Mouse (Mus musculus): ENCODE data around the gene Cyth2.

The Cyth2 gene

DNA sequence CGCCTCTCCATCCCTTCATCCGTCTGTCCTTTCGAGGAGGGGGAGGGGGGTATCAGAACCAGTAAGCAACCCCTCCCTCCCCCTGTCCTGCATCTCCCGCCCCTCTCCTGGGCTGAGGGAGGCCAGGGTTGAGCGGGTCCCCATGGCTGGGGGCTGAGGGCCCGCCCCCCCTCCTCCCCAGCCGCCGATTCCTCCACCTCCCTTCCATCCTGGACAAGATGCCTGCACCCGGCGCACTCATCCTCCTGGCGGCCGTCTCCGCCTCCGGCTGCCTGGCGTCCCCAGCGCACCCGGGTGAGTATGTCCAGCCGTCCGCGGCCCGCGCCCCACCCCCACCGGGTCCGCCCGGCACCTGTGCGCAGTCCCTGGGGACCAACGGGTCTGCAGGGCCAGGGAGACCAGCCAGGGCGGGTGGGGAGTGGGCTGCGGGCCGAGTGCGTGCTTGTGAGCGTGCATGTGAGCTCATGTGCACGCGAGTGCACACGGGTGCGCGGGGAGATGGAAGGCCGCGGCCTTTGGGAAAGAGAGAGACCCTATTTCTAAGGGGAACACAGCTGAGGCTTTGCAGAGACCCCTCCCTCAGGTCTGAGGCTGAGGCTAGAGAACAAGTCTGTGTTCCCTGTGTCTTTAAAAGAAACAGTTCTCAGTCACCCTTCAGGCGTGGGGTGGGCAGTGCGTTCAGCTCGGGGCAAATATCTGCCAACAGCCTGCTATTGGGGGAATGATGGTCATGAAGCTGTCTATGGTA, 28.8 kb downstream of the Cyth2 start:
- peak; percentile 28 for DNase-seq (ENCODE audit: low read depth)

DNA sequence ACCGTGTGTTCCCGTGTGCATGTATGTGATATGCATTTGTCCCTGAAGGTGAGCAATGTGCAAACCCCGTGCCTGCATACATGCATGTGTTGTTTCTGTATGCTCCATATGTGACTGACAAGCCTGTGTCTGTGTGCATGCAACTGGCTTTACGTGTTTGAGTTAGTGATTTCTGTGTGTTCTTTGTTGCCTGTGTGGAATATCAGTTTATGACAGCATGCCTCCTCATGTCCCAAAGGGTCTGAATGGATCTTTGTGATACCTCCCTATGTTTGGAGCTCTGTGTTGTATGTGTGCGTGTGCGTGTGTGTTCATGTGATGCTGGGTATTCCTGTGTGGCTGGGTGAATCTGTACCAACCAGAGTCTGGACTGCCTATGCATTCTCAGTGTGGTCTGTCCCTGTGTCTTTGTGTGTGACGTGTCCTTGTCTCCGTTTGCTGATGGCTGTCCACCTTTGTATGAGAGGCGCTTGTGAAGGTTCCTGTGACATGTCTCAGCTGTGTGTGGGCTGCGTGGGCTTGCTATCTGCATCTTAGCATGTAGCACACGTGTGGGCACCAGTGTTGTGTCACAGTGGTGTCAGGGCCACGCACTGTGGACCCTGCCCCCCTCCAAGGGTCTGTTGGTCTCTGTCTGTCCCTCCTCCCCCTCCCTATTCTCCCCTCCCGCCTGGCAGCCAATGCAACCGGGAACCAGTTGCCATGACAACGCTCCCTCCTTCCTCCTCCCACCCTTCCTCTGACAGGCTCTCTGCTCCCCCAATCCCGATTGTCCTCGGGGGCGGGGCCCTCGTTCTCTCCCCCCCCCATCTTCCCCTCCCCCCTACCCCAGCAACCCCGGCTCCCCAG, 29.6 kb downstream of the Cyth2 start, which contains the start of gene Sult2b1:
Gene Sult2b1, minus strand, starts transcription at position 146 of the 849 bp plus-strand sequence.
- DNase-seq (ENCODE audit: low read depth) = peak; percentile 36

DNA sequence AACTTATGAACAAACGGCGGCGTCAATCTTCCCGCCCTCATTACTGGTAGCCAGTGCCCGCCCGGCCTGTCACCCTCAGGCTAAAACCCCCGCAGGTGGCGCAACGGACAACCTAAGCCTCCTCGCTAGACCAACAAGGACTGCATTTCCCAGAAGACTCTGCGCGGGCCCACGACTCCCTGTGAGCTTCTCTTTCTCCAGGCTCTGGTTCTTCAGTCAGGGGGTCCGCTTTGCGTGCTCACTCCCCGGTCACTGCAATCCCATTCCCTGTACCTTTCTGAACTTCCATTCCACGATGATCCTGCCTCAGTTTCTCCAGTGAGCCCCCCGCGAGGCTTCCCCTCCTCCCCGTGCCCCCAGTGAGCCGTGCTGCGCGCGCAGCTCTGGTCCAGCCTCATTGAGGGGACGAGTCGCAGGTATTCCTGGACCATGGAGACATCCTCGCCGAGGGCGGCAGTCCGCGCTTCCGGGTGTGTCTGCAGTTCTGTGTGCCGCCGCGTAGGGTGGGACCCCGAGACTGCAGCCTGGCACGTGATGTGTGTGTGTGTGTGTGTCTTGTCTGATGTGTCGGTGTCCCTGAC, 30.8 kb downstream of the Cyth2 start, which contains the start of gene Lmtk3:
Gene Lmtk3, plus strand, starts transcription at position 228 of the 581 bp plus-strand sequence.
- peak; percentile 62 for DNase-seq (ENCODE audit: low read depth)

DNA sequence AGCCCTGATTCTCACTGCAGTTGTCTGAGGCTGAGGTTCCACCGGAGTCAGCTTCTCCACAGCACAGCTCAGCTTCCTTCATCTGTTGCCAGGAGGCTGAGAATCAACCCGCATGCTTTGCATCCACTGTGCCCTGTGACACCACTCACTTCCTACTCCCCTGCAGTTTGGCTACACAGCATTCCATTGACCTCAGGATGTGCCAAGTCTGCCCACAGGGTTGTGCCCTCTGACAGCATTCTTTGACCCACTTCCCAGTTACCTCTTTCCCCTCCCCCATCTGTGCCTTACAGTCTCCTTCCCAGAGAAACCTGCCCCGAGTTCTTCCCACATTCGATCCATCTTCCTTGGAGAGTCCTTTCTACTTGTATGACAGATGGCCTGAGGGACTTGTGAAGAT, 32.1 kb downstream of the Cyth2 start:
- no peak for DNase-seq (ENCODE audit: low read depth)

DNA sequence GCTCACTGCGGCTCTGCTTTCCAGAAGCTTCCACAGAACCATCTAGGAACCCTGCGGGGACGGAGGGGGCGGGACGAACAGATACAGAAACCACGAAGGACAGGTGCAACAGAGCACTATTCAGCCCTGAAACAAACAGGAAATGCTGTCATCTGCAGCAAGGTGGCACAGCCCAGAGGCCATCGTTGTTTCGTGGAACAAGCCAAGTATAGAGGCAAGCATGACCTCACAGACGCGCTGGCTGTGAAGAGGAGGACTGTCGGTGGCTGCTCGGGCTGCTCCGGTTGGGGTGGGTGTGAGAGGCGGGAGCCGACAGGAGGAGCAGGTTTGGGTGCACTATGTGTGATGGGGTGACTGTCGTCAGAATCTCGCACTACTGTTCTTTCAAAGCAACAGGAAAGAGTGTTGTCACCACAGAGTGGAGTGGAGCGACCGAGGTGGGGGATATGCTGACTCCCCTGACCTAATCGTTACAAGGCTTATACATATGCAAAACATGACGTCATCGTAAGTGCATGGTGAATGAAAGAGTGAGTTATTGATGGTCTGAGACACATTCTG, 35.2 kb downstream of the Cyth2 start:
- DNase-seq (ENCODE audit: low read depth) = peak; percentile 92

DNA sequence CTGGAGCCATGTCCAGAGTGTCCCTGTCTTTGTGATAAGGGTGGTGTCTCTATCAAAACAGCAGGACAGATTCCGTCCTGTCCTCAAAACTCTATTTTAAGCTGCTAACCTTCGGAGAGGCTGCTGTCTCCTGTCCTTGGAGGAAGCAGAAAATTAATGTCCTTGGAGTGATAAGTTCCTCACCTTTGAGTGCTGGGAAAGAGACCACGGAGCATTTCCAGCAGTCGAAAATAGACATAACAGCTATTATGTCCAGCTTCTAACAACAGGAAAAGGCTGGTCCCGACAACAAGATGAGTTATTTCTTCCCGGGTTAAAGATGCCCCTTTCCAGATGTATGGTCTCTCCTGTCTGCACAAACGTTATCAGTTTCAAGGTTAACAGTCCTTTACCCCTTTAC, 39.1 kb downstream of the Cyth2 start:
- DNase-seq (ENCODE audit: low read depth) = no peak

DNA sequence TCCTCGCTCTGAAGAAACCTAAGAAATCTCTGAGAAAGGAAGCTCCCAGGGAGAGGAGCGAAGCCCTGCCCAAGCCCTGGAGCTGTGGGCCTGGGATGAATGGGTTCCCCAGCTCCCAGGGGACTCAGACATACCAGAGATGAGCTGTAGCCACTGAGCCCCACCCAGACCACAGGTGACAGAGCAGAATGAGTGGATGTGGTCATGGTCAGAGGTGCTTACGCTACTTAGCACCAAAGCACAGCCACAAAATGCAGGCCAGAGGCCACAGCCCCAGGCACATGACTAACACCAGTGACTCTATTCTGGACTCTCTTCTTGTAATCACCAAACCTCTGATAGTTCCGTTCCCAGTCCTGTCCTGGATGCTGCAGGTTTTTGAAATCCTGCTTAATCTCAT, 43.3 kb downstream of the Cyth2 start:
- no peak for DNase-seq (ENCODE audit: low read depth)

DNA sequence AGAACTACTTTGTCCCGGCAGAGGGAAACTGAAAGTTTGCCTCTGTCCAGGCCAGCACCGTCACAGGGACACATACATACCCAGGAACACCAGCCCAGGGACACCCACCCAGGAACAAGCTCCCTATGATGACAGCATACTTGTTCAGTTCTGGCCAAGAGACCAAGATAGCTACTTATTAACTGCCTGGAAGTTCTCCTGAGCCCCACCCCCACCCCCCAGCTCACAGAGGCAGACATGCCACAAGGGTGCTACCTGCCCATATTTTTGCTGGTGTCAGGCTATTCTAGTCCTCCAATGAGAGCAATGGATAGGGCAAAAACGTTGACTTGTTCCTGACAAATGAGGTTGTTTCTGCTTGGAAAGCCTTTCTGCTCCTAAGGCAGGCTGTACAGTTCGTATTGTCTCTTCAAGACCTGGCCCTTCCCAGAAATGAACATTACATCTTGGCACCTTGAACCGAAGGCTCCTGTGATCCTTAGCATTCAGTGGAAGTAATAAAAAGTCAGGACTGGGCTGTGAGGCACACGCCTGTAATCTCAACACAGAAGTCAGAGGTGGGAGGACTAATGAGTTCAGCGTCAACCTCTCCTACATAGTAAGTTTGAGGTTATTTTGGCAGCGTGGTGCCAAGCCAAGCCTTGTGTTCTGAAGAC, 43.8 kb downstream of the Cyth2 start:
- DNase-seq (ENCODE audit: low read depth) = no peak

DNA sequence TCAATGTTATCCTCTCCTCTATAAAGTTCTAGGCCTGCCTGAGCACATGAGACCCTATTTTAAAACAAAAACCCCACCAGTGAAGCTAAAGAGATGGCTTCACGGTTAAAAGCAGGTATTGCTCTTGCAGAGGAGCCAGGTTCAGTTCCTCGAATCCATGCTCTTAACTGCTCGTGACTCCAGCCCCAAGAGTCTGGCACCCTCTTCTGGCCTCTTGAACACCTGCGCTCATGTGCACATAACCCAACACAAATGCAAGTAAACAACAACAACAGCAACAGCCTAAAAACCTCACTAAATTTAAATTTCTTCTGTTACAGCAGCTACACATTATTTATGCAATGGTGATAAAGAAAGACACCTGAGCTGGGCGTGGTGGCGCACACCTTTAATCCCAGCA, 46.9 kb downstream of the Cyth2 start:
- DNase-seq (ENCODE audit: low read depth) = no peak

DNA sequence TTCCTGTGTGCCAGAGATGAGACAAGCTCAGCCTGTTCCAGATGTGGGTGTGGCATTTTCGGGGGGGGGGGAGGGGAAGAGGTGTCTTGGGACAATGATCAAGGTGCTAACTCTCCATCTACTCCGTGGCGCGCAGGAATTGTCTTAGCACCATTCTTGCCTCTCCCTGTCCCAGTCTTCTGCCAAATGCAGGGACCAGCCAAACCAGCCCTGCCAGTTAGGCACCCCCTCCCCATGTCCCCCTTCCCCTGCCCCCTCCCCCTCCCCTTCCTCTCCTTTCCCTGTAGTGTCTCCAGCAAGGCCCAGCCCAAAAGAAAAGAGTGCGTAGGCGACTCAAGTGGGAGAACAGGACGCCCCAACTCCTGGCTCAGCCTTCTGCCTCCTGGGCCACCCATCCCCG, 47.6 kb downstream of the Cyth2 start:
- no peak for DNase-seq (ENCODE audit: low read depth)

DNA sequence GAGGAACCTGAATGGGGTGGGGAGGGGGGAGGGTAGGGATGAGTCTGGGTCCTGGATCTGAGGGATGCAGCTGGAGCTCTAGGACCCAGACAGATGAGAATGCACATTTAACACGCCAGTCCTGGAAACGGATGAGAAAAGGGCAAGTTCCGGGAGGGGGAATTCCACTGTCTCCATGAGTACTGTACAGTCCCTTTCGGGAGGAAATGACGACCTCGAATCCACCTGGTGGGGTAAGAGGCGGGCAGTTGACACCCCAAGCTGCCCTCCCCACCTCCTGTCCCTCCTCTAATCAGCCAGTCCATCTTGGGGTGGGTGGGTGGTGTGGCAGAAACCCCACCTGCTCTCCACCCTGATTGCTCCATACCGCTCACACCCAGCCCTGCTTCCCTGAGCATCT, 48.4 kb downstream of the Cyth2 start:
- no peak for DNase-seq (ENCODE audit: low read depth)

DNA sequence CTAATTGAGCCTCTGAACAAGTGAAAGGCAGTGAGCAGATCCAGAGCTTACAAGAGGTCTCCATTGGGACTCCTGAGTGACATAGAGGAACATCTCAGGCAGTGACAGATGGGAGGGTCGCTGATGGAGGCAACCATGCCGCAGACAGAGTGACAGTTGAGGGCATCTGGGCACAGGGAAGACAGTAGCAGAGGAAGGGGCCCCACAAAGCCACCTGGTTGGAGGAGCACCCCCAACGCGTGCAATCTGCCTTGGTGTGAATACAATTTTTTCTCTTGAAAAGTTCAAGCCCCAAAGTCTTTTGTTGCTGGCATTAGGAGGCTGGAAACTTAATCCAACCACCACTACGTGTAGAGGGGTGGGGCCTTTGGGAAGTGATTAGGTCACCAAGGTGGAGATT, 54.2 kb downstream of the Cyth2 start:
- no peak for DNase-seq (ENCODE audit: low read depth)

DNA sequence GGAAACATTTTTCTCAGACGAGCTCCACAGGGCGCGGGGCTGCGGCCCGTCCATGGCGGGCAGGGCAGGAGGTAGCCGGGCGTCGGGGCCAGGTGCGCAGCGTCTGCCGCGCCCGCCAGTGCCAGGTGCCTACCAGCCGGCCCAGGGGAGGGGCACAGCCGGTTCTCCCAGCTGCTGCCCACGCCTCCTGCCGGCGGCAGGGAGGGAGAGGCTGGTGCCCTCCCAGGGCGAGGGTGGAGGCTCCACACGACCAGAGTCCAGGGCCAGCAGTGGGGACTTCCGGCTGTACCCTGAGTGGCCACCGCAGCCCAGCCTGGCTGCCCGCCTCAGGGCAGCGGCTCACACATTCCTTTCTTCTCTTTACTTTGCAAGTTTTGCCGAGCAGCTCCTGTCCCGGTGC, 55.0 kb downstream of the Cyth2 start:
- DNase-seq (ENCODE audit: low read depth) = no peak

All from naive thymus-derived CD4-positive, alpha-beta T cell, adult 2 months (primary cell).